Mouse (Mus musculus) stomach, embryonic 14.5 days (tissue): Measurements from ENCODE around the gene A930004D18Rik. TPM values are rescaled to one million over a fixed set of nuclear protein-coding genes. Genes with fewer than 3 reads are reported as not detected.
A peak's percentile ranks its signal among the peaks of the same experiment; 100 is the strongest.

ENCODE experiments used
- ATAC-seq: fragments of 200-750 bp; cut with Nextera tagmentation; 2 replicates; pipeline ENCODE4 v1.8.0; 2017; ENCODE audit warnings: low read depth, moderate TSS enrichment; ENCODE audit not compliant: insufficient number of reproducible peaks, insufficient read depth, low FRiP score
- H3K27ac ChIP-seq: fragments of 300-500 bp; sonication (generic); 2 replicates; pipeline ENCODE4 v1.5.1; 2014; ENCODE audit warnings: mild to moderate bottlenecking, low read length, moderate library complexity, mixed read lengths
- H3K27me3 ChIP-seq: fragments of 300-500 bp; sonication (generic); 2 replicates; pipeline ENCODE4 v1.6.1; 2014; ENCODE audit warnings: low read length, control low read depth, mixed read lengths; ENCODE audit not compliant: control insufficient read depth, insufficient read depth
- H3K36me3 ChIP-seq: fragments of 300-500 bp; sonication (generic); 2 replicates; pipeline ENCODE4 v1.6.1; 2014; ENCODE audit warnings: mild to moderate bottlenecking, control low read depth, low read length, moderate library complexity, mixed read lengths; ENCODE audit not compliant: control insufficient read depth, insufficient read depth
- H3K4me1 ChIP-seq: fragments of 300-500 bp; sonication (generic); 2 replicates; pipeline ENCODE4 v1.6.1; 2014; ENCODE audit warnings: low read length, control low read depth, mixed read lengths; ENCODE audit not compliant: control insufficient read depth, insufficient read depth
- H3K4me2 ChIP-seq: fragments of 300-500 bp; sonication (generic); replicated peaks from 2 replicates; pipeline ENCODE4 v1.6.1; 2014; ENCODE audit warnings: low read depth, low read length, control low read depth
- H3K4me3 ChIP-seq: fragments of 300-500 bp; sonication (generic); 2 replicates; pipeline ENCODE4 v1.5.1; 2014; ENCODE audit warnings: low read depth, low read length, control low read depth
- H3K9ac ChIP-seq: fragments of 300-500 bp; sonication (generic); replicated peaks from 2 replicates; pipeline ENCODE4 v1.6.1; 2014; ENCODE audit warnings: low read depth, mild to moderate bottlenecking, control low read depth, low read length, moderate library complexity, mixed read lengths
- H3K9me3 ChIP-seq: fragments of 300-500 bp; sonication (generic); 2 replicates; pipeline ENCODE4 v1.6.1; 2016; ENCODE audit warnings: low read depth, low read length, control low read depth; ENCODE audit not compliant: control insufficient read depth
- WGBS: fragments of 180-500 bp; shearing (Covaris S2); extraction: QIAGEN DNeasy Blood & Tissue Kit; methylation state at CpG from one replicate; pipeline ENCODE4 v1.1.7; 2014; 5-methylcytosine and 5-hydroxymethylcytosine counted together
- polyA plus RNA-seq: library from polyadenylated mRNA; unstranded; fragments of >200 nt; fragmentation: Nextera tagmentation; extraction: Ambion mirVana; gene quantifications from 2 replicates; pipeline ENCODE4 v1.2.1, GENCODE M21; 2014

The A930004D18Rik gene
- polyA plus RNA-seq, 1 experiment from 2014 or later: 9.9 TPM

DNA sequence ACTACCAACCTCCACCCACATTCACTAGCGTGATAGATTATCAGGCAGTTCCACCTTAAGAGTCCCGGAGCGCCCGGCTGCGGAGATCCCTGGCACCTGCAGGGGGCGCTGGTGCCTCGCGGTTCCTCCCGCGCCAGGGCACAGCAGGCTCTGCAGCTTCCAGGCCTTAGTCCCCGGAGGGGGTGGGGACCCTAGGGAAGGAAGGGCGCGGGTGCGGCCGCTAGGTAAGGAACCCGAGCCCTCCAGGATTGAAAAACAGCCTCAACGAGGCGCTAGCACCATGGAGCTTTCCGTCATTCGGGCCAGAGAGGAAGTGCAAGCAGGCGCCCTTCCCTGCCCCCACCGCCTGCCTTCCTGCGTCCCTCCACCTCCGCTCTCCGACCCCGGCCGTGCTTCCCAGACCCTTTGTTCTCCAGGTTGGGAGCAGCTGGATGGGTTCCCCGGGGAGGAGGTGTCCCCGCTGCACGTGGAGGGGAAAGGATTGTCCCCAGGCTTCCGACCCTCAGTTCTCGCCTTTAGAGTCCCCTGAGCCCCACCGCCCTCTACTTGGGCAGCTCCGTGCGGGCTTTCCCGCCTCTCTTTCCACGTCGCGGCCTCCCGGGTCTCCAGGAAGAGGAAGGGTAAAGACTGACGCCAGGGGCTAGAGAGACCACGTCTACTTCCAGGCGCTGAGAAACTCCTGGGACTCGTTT, 9.9 kb downstream of the A930004D18Rik start:
- peaks cover 11% of the 10 kb centered on the region; the same call in 1 of the 2 replicates for H3K4me1 ChIP-seq
- peak overlapping the region; percentile 99 for H3K27ac ChIP-seq
- WGBS: under 1% methylated on average over 38 of the region's 44 CpGs

DNA sequence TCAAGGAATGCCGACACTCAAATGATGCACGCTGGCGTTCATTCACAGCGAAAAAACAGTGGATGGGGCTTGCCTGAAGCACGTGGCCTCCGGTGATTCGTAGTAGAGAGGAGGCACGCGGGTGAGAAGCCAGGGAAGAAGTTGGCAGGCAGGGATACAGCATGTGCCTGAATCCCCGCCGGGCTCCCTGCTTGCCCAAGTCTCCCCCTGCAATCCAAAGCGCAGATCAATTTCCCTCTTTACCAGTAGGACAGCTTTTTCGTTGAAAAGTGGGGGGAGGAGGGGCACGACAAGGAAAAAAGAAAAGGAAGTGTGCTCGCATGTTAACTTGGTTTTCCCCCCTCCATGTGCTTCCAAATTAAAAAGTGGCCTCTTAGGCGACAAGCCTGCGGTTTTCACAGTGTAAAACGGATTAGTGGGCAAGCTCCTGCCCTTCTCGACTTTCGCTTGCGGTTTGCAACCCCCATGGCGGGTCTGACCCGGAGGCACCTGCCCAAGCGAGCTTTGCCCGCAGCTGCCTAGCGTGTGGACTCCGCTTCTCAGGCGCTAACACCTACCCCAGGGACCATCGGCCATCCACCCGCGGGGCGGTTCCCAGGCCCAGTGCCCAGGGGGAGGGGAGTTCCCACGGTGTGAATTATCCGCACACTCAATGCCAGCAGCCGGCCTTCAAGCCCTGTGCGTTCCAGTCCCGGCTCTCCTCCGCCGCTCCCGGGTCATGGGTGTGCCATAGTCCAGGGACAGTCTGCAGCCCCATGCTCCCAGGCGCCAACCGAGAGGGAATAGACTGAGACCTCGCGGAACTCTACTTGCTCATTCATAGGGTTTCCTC, 11.2 kb downstream of the A930004D18Rik start:
- no peaks in the 10 kb centered on the region for H3K27me3 ChIP-seq
- H3K27ac ChIP-seq: peak overlapping the region; percentile 29; the same call in 1 of the 2 replicates
- H3K9ac ChIP-seq: peak overlapping the region; percentile 34
- peak overlapping the region; percentile 100 for H3K4me2 ChIP-seq
- no peaks in the 10 kb centered on the region for H3K9me3 ChIP-seq
- under 1% methylated on average over 44 of the region's 44 CpGs for WGBS
- ATAC-seq: no peak
- peaks cover 4% of the 10 kb centered on the region; the same call in 1 of the 2 replicates for H3K4me1 ChIP-seq
- no peaks in the 10 kb centered on the region for H3K36me3 ChIP-seq
- peak overlapping the region; percentile 68 for H3K4me3 ChIP-seq

More for the DNA sequence above, 9.9 kb downstream of the A930004D18Rik start:
- Histone ChIP-seq H3K27me3 (no peaks in the 10 kb centered on the region), H3K4me3 (peak overlapping the region; percentile 68), H3K9me3 (no peaks in the 10 kb centered on the region), H3K9ac (peak overlapping the region; percentile 66), H3K4me2 (peak overlapping the region; percentile 100), H3K36me3 (no peaks in the 10 kb centered on the region)
- ATAC-seq: peak; percentile 93

DNA sequence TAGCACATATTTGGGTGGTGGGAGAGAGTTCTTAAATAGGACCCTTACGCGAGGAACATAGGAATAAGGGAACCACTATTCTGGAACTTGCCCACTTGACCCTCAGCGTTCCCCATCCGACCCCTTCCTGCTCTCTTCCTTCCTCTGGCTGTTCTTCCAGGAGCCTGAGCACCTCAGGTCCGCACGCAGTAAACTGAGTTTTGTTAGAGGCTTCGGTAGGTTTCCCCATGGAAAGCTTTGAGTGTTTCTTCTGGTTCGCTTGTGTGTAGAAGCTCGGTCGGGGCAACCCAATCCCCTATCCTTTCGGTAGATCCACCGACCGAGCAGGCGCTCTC, 11.8 kb downstream of the A930004D18Rik start:
- no peak for ATAC-seq
- no peaks in the 10 kb centered on the region for H3K36me3 ChIP-seq
- H3K4me2 ChIP-seq: peak overlapping the region; percentile 100
- H3K9me3 ChIP-seq: no peaks in the 10 kb centered on the region
- H3K4me1 ChIP-seq: no peaks in the 10 kb centered on the region; the same call in 1 of the 2 replicates
- WGBS: 3% methylated on average over 14 of the region's 14 CpGs
- H3K4me3 ChIP-seq: peak overlapping the region; percentile 68
- no peaks in the 10 kb centered on the region for H3K27me3 ChIP-seq
- H3K9ac ChIP-seq: peak overlapping the region; percentile 34
- no peak overlapping the region; the same call in 1 of the 2 replicates for H3K27ac ChIP-seq

DNA sequence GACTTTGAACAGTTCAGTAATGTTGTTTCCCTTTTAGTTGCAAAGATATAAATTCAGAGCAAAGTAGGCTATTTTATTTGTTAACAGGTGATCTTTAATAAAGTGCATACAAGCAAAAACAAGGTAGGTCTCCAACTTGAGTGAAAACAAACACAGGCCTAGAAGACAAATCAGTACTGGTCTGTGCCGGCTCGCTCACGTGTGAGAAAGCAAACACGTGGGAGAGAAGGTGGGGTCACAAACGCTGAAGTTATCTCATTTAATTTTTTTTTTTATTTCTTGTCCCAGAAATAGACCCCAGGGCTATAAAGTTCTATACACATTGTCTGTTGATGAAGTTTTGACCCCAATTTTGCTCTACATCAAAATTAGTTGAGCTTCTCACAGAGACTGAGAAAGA, 12.4 kb downstream of the A930004D18Rik start:
- no peak for ATAC-seq
- peak overlapping the region; percentile 100; the same call in 1 of the 2 replicates for H3K4me2 ChIP-seq
- H3K27me3 ChIP-seq: no peaks in the 10 kb centered on the region
- H3K9me3 ChIP-seq: no peaks in the 10 kb centered on the region
- no peaks in the 10 kb centered on the region for H3K36me3 ChIP-seq
- no peaks in the 10 kb centered on the region for H3K4me1 ChIP-seq
- 55% methylated on average over 5 of the region's 5 CpGs for WGBS
- no peak overlapping the region for H3K27ac ChIP-seq
- no peak overlapping the region for H3K9ac ChIP-seq
- no peak overlapping the region for H3K4me3 ChIP-seq

DNA sequence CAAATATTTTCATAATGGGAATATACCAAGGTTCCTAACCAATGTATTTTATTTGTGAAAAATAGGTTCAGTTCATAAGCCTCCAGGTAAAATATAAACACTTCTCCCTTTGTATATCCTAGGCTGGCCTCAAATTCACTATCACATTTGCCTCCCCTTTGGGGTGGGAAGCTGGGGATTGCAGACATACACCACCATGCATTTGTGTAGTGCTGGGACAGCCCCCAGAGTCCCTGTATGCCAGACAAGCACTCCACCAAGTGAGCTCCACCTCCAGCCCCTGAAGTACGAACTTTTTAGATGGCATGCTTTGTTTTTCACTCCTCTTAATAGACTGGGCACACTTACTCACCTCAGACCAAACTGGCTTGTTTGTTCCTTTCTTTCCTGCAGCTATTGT, 14.7 kb downstream of the A930004D18Rik start:
- Histone ChIP-seq H3K4me1 (no peaks in the 10 kb centered on the region), H3K27me3 (no peaks in the 10 kb centered on the region), H3K4me3 (no peak overlapping the region), H3K27ac (no peak overlapping the region), H3K9me3 (no peaks in the 10 kb centered on the region), H3K9ac (no peak overlapping the region), H3K36me3 (no peaks in the 10 kb centered on the region), H3K4me2 (no peak overlapping the region)
- WGBS: 56% methylated on average over 1 of the region's 1 CpGs
- no peak for ATAC-seq

DNA sequence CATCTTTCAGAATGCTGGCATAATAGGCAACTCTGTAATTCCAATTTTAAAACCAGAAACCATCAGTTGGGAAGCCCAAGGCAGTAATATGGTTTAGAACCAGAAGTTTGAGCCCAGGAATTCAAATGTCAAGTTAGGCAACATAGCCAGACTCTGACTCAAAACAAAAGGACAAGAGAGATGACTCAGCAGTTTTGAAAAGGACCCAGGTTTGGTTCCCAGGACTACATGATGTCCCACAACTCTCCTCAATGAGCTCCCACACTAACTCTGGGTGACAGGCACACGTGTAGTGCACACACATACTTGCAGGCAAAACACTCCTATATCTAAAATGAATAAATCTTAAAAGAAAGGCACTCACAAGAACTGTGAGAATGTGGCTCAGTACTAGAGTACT, 18.4 kb downstream of the A930004D18Rik start:
- ATAC-seq: no peak
- H3K27me3 ChIP-seq: no peaks in the 10 kb centered on the region
- no peak overlapping the region for H3K4me3 ChIP-seq
- no peaks in the 10 kb centered on the region for H3K4me1 ChIP-seq
- H3K27ac ChIP-seq: no peak overlapping the region
- no peaks in the 10 kb centered on the region for H3K36me3 ChIP-seq
- no peak overlapping the region for H3K4me2 ChIP-seq
- no peak overlapping the region for H3K9ac ChIP-seq
- no peaks in the 10 kb centered on the region for H3K9me3 ChIP-seq
- 86% methylated on average over 1 of the region's 1 CpGs for WGBS

DNA sequence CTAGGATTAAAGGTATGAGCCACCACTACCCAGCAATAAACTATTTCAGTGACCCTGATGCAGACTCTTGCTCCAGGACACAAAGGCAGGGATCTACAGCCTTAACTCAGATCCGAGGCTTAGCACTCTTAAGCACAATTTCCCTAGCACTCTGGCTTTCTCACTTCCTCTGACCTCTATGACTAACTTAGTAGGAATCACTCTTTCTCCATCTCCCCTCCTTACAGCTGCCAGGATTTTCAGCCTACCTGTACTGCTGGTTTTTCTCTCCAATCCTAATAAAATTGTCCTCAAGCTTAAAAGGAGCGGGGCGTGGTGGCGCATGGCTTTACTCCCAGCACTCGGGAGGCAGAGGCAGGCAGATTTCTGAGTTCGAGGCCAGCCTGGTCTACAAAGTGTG, 20.2 kb downstream of the A930004D18Rik start:
- H3K27ac ChIP-seq: no peak overlapping the region
- WGBS: 93% methylated on average over 6 of the region's 6 CpGs
- H3K9ac ChIP-seq: no peak overlapping the region
- H3K9me3 ChIP-seq: no peaks in the 10 kb centered on the region
- no peaks in the 10 kb centered on the region for H3K27me3 ChIP-seq
- H3K4me1 ChIP-seq: no peaks in the 10 kb centered on the region
- no peak overlapping the region for H3K4me2 ChIP-seq
- H3K4me3 ChIP-seq: no peak overlapping the region
- ATAC-seq: no peak
- no peaks in the 10 kb centered on the region for H3K36me3 ChIP-seq

DNA sequence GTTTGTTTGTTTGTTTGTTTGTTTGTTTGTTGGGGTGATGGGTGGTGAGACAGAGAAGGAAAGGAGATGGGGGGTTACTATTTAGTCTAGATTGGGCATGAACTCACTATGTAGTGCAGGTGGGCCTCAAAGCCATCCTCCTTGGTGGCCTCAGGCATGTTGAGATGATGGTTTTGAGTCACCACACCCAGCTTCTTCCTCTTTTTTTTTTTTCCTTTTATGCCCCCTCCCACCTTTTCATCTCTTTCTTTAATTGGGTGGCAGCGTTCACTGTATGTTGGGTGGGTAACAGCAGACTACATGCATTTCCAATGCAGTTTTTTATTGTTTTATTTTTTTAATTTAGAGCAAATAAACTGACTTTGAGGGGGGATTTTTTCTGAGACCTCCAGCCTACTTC, 20.9 kb downstream of the A930004D18Rik start:
- Histone ChIP-seq H3K27me3 (no peaks in the 10 kb centered on the region), H3K9ac (no peak overlapping the region), H3K36me3 (no peaks in the 10 kb centered on the region), H3K4me3 (no peak overlapping the region), H3K9me3 (no peaks in the 10 kb centered on the region), H3K4me2 (no peak overlapping the region), H3K27ac (no peak overlapping the region), H3K4me1 (no peaks in the 10 kb centered on the region)
- 100% methylated on average over 1 of the region's 1 CpGs for WGBS
- no peak for ATAC-seq
